Mouse (Mus musculus): ENCODE data around the gene Pdpr. TPM values are rescaled to one million over a fixed set of nuclear protein-coding genes. Genes with fewer than 3 reads are reported as not detected.
"Not testable (repeated sequence)": the region's sequence is repeated elsewhere in the genome, so short reads cannot be mapped to it uniquely, and the experiment has no call there.

The Pdpr gene
- polyA plus RNA-seq, 1 experiment from 2014 or later = 13.4 TPM

GRCm38 (mm10) chr8:111058946-111059572 is 35.4 kb upstream of the Pdpr start:
- Histone ChIP-seq H3K9me3 (ENCODE audit: control insufficient read depth, low read length) (no peaks in the 10 kb centered on the region), H3K27me3 (replicated peaks; ENCODE audit: control insufficient read depth, insufficient read depth, low read length) (no peaks in the 10 kb centered on the region), H3K4me1 (replicated peaks; ENCODE audit: control insufficient read depth, insufficient read depth, low read length) (peaks cover 25% of the 10 kb centered on the region), H3K4me3 (replicated peaks; ENCODE audit: low read length) (no peak overlapping the region), H3K4me2 (ENCODE audit: low read length) (no peak overlapping the region), H3K36me3 (ENCODE audit: control insufficient read depth, insufficient read depth) (peaks cover 4% of the 10 kb centered on the region; the same call in 1 of the 2 replicates), H3K9ac (replicated peaks; ENCODE audit: low read depth, low read length) (no peak overlapping the region), H3K27ac (ENCODE audit: low read length) (no peak overlapping the region)
- ATAC-seq = no peak
- WGBS = 64% methylated on average over 2 of the region's 2 CpGs

DNA sequence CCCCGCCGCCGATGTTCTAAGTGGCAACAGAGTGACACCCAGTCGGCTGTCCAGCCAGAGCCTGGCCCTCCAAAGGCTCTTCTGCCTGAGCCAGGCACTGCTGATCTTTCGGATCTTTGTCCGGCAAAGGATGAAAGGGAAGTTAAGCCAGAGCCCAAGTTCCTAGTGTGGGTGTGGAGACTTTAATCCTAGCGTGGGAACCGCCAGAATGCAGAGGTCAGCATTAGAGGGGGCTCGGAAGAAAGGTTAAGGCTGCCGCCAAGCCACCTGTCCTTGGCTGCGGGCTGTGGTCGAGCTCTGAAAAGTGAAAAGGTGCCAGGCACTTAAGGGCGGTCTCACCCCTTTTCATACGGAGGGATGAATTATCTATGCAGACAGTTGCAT is 32.8 kb upstream of the Pdpr start:
- 1% methylated on average over 14 of the region's 14 CpGs for WGBS
- H3K4me1 ChIP-seq (replicated peaks; ENCODE audit: control insufficient read depth, insufficient read depth, low read length) = peaks cover 25% of the 10 kb centered on the region
- H3K4me3 ChIP-seq (replicated peaks; ENCODE audit: low read length) = peak overlapping the region; percentile 78
- no peak for ATAC-seq
- H3K9ac ChIP-seq (replicated peaks; ENCODE audit: low read depth, low read length) = peak overlapping the region; percentile 80
- no peaks in the 10 kb centered on the region for H3K9me3 ChIP-seq (ENCODE audit: control insufficient read depth, low read length)
- H3K27ac ChIP-seq (ENCODE audit: low read length) = peak overlapping the region; percentile 90
- no peaks in the 10 kb centered on the region for H3K27me3 ChIP-seq (replicated peaks; ENCODE audit: control insufficient read depth, insufficient read depth, low read length)
- no peaks in the 10 kb centered on the region for H3K36me3 ChIP-seq (ENCODE audit: control insufficient read depth, insufficient read depth)
- H3K4me2 ChIP-seq (ENCODE audit: low read length) = peak overlapping the region; percentile 79

DNA sequence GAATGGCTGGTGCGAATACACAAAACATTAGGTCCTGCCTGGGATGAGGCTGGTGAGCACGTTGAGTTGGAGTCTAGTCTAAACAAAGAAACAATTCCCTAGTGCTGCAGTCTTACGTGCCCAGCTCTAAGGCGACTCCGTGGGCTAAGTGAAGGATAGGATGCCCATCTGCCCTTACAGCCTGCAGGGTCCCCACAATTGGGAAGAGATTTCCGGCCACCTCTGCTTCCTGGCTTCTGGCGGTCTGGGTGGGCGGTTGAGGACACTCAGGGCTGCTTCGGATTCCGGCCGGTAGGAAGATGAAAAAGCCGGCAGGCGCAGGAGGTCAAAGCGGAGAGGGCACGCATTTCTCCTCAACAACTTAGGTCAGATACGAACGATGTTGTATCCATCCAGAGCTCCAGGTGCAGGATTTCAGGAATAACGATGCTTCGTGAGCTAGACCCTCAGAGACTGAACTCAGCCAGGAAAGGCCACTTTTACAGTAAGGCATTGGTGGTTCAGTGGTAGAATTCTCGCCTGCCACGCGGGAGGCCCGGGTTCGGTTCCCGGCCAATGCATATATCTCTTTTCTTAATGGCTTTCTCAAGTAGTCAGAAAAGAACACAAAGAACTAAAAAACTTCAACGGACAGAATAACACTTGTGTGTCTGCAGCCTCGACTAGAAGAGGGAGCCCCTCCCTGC is 32.2 kb upstream of the Pdpr start:
- peaks cover 3% of the 10 kb centered on the region; the same call in 1 of the 2 replicates for H3K27me3 ChIP-seq (replicated peaks; ENCODE audit: control insufficient read depth, insufficient read depth, low read length)
- peak overlapping the region; percentile 79 for H3K4me2 ChIP-seq (ENCODE audit: low read length)
- H3K4me3 ChIP-seq (replicated peaks; ENCODE audit: low read length) = peak overlapping the region; percentile 78
- peak; percentile 91 for ATAC-seq
- H3K9ac ChIP-seq (replicated peaks; ENCODE audit: low read depth, low read length) = peak overlapping the region; percentile 80
- WGBS = under 1% methylated on average over 27 of the region's 27 CpGs
- H3K9me3 ChIP-seq (ENCODE audit: control insufficient read depth, low read length) = no peaks in the 10 kb centered on the region
- H3K27ac ChIP-seq (ENCODE audit: low read length) = peak overlapping the region; percentile 90
- no peaks in the 10 kb centered on the region for H3K36me3 ChIP-seq (ENCODE audit: control insufficient read depth, insufficient read depth)
- peaks cover 20% of the 10 kb centered on the region for H3K4me1 ChIP-seq (replicated peaks; ENCODE audit: control insufficient read depth, insufficient read depth, low read length)

DNA sequence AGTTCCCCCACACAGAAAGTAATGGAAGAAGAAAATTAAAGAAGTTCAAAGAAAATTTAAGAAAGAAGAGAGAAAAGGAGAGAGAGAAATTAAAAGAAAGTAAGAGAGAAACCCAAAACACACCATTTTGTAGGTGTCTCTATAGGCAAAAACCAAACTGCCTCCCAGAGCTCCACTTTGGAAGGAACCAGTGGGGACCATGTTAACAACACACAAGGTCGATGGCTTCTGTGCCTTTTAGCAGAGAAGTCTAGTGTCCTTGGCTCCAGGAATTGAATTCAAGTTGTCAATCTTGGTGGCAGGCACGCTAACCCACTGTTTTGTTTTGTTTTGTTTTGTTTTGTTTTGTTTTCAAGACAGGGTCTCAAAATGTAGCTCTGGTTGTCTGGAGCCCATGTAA is 31.5 kb upstream of the Pdpr start:
- H3K9ac ChIP-seq (replicated peaks; ENCODE audit: low read depth, low read length) = no peak overlapping the region
- 35% methylated on average over 2 of the region's 2 CpGs for WGBS
- peak overlapping the region; percentile 35 for H3K4me2 ChIP-seq (ENCODE audit: low read length)
- H3K27me3 ChIP-seq (replicated peaks; ENCODE audit: control insufficient read depth, insufficient read depth, low read length) = peaks cover 3% of the 10 kb centered on the region; the same call in 1 of the 2 replicates
- no peaks in the 10 kb centered on the region for H3K9me3 ChIP-seq (ENCODE audit: control insufficient read depth, low read length)
- no peak overlapping the region; the same call in 1 of the 2 replicates for H3K27ac ChIP-seq (ENCODE audit: low read length)
- no peak for ATAC-seq
- no peak overlapping the region for H3K4me3 ChIP-seq (replicated peaks; ENCODE audit: low read length)
- H3K36me3 ChIP-seq (ENCODE audit: control insufficient read depth, insufficient read depth) = no peaks in the 10 kb centered on the region
- H3K4me1 ChIP-seq (replicated peaks; ENCODE audit: control insufficient read depth, insufficient read depth, low read length) = peaks cover 13% of the 10 kb centered on the region

GRCm38 (mm10) chr8:111066308-111066707 is 28.1 kb upstream of the Pdpr start:
- Histone ChIP-seq H3K9me3 (ENCODE audit: control insufficient read depth, low read length) (no peaks in the 10 kb centered on the region), H3K27me3 (replicated peaks; ENCODE audit: control insufficient read depth, insufficient read depth, low read length) (peaks cover 3% of the 10 kb centered on the region; the same call in 1 of the 2 replicates), H3K4me3 (replicated peaks; ENCODE audit: low read length) (no peak overlapping the region), H3K36me3 (ENCODE audit: control insufficient read depth, insufficient read depth) (no peaks in the 10 kb centered on the region), H3K4me1 (replicated peaks; ENCODE audit: control insufficient read depth, insufficient read depth, low read length) (peaks cover 6% of the 10 kb centered on the region), H3K9ac (replicated peaks; ENCODE audit: low read depth, low read length) (no peak overlapping the region), H3K4me2 (ENCODE audit: low read length) (no peak overlapping the region), H3K27ac (ENCODE audit: low read length) (no peak overlapping the region)
- WGBS = 67% methylated on average over 4 of the region's 4 CpGs
- ATAC-seq = no peak

GRCm38 (mm10) chr8:111067439-111067838 is 27.0 kb upstream of the Pdpr start:
- no peak for ATAC-seq
- 32% methylated on average over 10 of the region's 10 CpGs for WGBS

DNA sequence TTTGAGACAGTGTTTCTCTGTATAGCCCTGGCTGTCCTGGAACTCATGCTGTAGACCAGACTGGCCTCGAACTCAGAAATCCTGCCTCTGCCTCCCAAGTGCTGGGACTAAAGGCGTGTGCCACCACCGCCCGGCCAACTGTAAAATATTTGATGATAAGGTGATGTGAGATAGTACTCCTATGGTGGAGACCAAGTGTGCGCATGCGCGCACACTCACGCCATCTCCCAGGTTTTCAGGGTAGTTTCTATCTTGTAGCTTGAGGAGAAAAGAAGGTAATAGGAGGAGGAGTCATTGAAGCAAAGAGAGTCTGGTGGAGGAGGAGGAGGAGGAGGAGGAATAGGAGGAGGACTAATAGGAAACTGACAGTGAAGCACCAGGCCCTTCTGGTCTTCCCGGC is 25.8 kb upstream of the Pdpr start:
- ATAC-seq; H3K9ac ChIP-seq (replicated peaks; ENCODE audit: low read depth, low read length); H3K9me3 ChIP-seq (ENCODE audit: control insufficient read depth, low read length); H3K4me2 ChIP-seq (ENCODE audit: low read length); H3K27me3 ChIP-seq (replicated peaks; ENCODE audit: control insufficient read depth, insufficient read depth, low read length); H3K36me3 ChIP-seq (ENCODE audit: control insufficient read depth, insufficient read depth); H3K4me3 ChIP-seq (replicated peaks; ENCODE audit: low read length); H3K4me1 ChIP-seq (replicated peaks; ENCODE audit: control insufficient read depth, insufficient read depth, low read length); H3K27ac ChIP-seq (ENCODE audit: low read length): not testable (repeated sequence)
- WGBS = 96% methylated on average over 9 of the region's 9 CpGs

More at GRCm38 (mm10) chr8:111067439-111067838, 27.0 kb upstream of the Pdpr start:
- Histone ChIP-seq H3K4me2 (ENCODE audit: low read length) (no peak overlapping the region), H3K4me1 (replicated peaks; ENCODE audit: control insufficient read depth, insufficient read depth, low read length) (0 out of 2 replicates have a peak, but pooled peaks cover 3% of the 10 kb centered on the region), H3K9me3 (ENCODE audit: control insufficient read depth, low read length) (no peaks in the 10 kb centered on the region), H3K9ac (replicated peaks; ENCODE audit: low read depth, low read length) (no peak overlapping the region), H3K36me3 (ENCODE audit: control insufficient read depth, insufficient read depth) (no peaks in the 10 kb centered on the region), H3K4me3 (replicated peaks; ENCODE audit: low read length) (no peak overlapping the region), H3K27me3 (replicated peaks; ENCODE audit: control insufficient read depth, insufficient read depth, low read length) (peaks cover 3% of the 10 kb centered on the region; the same call in 1 of the 2 replicates), H3K27ac (ENCODE audit: low read length) (no peak overlapping the region)

DNA sequence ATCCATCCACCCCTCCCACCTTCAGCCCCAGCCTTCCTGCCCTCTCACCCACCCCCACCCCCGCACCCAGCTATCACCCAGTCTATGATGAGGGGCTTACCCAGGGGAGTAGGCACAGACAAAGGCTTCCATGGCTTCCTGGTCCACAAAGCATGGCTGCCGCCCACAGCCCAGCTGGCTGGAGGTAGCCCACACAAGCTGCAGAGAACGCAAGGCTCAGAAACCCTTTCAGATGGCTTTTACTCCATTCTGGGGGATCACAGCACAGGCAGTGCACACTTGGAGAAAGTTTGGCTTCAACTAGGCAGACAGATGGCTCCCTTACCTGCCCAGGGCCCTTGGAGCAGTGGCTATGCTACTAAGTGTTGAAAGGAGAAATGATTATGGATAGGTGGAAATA is 18.5 kb upstream of the Pdpr start:
- H3K4me3 ChIP-seq (replicated peaks; ENCODE audit: low read length) = no peak overlapping the region
- no peaks in the 10 kb centered on the region for H3K27me3 ChIP-seq (replicated peaks; ENCODE audit: control insufficient read depth, insufficient read depth, low read length)
- no peaks in the 10 kb centered on the region for H3K4me1 ChIP-seq (replicated peaks; ENCODE audit: control insufficient read depth, insufficient read depth, low read length)
- no peaks in the 10 kb centered on the region for H3K9me3 ChIP-seq (ENCODE audit: control insufficient read depth, low read length)
- H3K4me2 ChIP-seq (ENCODE audit: low read length) = no peak overlapping the region
- no peak for ATAC-seq
- 70% methylated on average over 3 of the region's 3 CpGs for WGBS
- H3K9ac ChIP-seq (replicated peaks; ENCODE audit: low read depth, low read length) = no peak overlapping the region
- H3K27ac ChIP-seq (ENCODE audit: low read length) = no peak overlapping the region
- H3K36me3 ChIP-seq (ENCODE audit: control insufficient read depth, insufficient read depth) = no peaks in the 10 kb centered on the region

- ATAC-seq = no peak
- Histone ChIP-seq H3K4me3 (replicated peaks; ENCODE audit: low read length) (no peak overlapping the region), H3K4me1 (replicated peaks; ENCODE audit: control insufficient read depth, insufficient read depth, low read length) (no peaks in the 10 kb centered on the region), H3K36me3 (ENCODE audit: control insufficient read depth, insufficient read depth) (no peaks in the 10 kb centered on the region), H3K9me3 (ENCODE audit: control insufficient read depth, low read length) (no peaks in the 10 kb centered on the region), H3K27me3 (replicated peaks; ENCODE audit: control insufficient read depth, insufficient read depth, low read length) (no peaks in the 10 kb centered on the region), H3K4me2 (ENCODE audit: low read length) (no peak overlapping the region), H3K27ac (ENCODE audit: low read length) (no peak overlapping the region), H3K9ac (replicated peaks; ENCODE audit: low read depth, low read length) (no peak overlapping the region)
- 68% methylated on average over 5 of the region's 5 CpGs for WGBS
Observed at GRCm38 (mm10) chr8:111079461-111079860, 15.0 kb upstream of the Pdpr start.
